Mouse (Mus musculus) heart, postnatal 10 days (tissue): Measurements from ENCODE around the gene Gm20388. TPM values are rescaled to one million over a fixed set of nuclear protein-coding genes. Genes with fewer than 3 reads are reported as not detected.
"Not testable (repeated sequence)": the region's sequence is repeated elsewhere in the genome, so short reads cannot be mapped to it uniquely, and the experiment has no call there.

ENCODE experiments used
- DNase-seq, 2 experiments: peaks; one replicate each; pipeline ENCODE4 v3.0.0; 2021
- intact Hi-C: fragments of 180-260 bp; cut with DNase I; formaldehyde crosslinking; loops from one replicate; pipeline ENCODE4 v1.15.1; 2025
- total RNA-seq, 2 experiments: library from RNA; stranded (reverse); gene quantifications; 2 replicates each; pipeline ENCODE4 v1.2.3; 2021

The Gm20388 gene
- total RNA-seq, 2 experiments from 2014 or later = 2.0 to 2.2 TPM

DNA sequence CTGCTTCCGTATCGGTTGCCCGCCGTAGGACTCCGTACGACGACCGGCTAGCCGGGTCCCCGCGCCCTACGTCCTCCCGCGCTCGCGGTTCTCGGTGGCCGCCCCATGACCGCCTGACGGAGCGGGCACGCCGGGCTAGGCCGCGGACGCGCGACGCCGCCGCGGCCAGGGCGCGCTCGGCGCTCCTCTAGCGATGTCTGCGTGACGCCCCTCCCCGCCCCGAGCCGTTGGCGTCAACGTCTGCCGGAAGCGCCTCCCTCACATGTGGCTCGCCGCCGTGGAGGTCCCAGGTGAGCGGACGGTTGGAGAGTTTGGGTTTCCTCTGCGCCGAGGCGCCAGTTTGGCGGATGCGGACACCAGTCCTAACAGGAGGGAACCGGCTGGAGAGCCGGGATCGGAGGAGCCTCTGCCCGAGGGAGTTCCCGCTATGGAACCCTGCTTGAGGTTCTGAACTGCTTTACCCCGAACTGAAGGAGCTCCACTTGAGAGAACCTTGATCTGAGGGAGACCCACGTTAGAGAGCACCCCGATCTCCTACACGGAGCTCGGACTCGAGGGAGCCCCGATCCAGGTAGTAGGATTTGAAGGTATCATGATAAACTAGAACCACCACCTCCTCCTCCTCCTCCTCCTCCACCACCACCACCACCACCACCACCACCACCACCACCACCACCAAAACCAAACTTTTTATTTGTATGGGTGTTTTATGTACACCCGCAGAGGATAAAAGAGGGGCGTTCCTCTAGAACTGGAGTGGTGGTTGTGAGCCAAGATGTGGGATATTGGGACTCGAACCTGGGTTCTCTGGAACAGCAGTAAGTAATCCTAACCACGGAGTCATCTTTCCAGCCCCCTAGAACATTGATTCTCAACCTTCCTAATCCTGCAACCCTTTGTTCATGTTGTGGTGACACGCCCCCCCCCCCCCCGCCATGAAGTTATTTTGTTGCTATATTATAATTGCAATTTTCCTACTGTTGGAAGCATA lies 4110.9 kb downstream of the Gm20388 start, which contains the start of the genes Taf5l and Urb2:
TSS of gene Taf5l (minus strand) at position 161 of the 991 bp plus-strand sequence.
TSS of gene Urb2 (plus strand) at position 272 of the 991 bp plus-strand sequence.
- intact Hi-C loops = loop anchor here (2.0 kb wide), 2 partner anchors 39 to 73 kb away; partner anchors contain the start of genes Abcb10 and Nup133
- DNase-seq = peak; percentile 95 to 97

DNA sequence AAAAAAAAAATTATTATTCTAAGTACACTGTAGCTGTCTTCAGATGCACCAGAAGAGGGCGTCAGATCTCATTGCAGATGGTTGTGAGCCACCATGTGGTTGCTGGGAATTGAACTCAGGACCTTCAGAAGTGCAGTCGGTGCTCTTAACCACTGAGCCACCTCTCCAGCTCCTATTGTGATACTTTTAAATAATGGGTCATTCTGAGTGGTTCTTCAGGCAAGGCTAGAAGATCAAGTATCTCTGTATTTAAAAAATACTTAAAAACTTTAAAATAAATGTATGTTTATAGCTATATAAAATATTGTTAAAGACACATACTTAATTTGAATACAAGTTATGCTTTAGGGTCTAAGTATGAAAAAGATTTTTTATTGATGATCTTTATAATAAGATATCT lies 4115.6 kb downstream of the Gm20388 start:
- DNase-seq, intact Hi-C loops: not testable (repeated sequence)

DNA sequence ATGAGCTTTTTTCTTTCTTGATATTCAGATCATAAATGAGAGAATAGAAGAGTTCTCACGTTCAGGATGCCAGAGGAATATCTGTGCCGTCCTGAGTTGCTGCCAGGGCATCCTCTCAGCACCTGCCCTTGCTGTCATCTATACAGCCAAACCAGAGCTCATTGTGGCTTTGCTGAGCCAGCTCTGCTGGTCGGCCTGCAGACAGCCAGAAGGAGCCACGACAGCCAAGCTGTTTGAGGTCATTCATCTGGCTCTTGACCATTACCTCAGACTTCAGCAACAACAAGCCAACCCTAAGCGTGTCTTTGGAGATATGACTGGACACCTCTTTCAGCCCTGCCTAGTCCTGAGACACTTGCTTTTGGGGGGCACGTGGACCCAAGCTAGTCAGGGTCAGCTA lies 4117.2 kb downstream of the Gm20388 start:
- no peak for DNase-seq
- intact Hi-C loops = no loop called here

DNA sequence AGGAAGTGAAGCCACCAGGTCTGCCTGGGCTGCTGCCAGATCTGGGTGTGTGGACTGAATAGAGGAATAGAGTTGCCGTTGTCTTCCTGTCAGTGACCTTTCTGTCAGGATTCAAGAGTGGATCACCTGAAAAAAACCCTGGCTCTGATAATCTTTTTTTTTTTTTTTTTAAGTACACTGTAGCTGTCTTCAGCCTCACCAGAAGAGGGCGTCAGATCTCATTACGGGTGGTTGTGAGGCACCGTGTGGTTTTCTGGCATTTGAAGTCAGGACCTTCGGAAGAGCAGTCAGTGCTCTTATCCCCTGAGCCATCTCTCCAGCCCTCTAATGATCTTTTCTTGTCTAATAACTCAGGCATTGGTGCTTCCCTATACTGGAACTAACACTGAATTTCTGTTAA lies 4122.8 kb downstream of the Gm20388 start:
- intact Hi-C loops = no loop called here
- DNase-seq = no peak

DNA sequence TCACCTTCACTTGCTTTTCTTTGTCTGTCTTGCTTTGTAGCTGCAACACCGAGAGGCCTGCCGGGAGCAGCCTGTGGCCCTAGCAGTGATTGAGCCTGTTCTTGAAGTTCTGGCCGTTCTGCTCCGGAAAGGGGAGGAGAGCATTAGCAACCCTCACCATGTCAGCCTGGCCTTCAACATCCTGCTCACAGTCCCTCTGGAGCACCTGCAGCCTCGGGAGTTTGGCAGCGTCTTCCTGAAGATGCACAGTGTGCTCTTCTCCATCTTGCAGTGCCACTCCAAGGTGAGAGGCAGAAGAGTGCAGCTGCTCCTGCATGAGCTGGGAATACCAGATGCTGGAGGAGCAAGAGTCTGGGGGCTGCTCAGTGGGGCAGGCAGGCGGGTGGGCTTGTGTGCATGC lies 4127.5 kb downstream of the Gm20388 start:
- intact Hi-C loops = no loop called here
- DNase-seq = no peak

DNA sequence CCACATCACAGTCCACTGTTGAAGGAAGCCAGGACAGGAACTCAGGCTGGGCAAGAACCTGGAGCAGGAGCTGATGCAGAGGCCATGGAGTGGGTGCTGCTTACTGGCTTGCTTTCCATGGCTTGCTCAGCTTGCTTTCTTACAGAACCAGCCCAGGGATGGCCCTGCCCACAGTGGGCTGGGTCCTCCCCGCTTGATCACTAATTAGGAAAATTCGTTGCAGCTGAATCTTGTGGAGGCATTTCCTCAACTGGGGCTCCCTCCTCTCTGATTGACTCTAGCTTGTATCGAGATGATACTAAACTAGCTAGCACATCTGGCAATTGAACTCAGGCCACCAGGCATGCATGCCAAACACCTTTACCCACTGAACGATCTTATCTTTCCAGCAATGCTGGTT lies 4128.7 kb downstream of the Gm20388 start:
- no peak for DNase-seq
- intact Hi-C loops = no loop called here

DNA sequence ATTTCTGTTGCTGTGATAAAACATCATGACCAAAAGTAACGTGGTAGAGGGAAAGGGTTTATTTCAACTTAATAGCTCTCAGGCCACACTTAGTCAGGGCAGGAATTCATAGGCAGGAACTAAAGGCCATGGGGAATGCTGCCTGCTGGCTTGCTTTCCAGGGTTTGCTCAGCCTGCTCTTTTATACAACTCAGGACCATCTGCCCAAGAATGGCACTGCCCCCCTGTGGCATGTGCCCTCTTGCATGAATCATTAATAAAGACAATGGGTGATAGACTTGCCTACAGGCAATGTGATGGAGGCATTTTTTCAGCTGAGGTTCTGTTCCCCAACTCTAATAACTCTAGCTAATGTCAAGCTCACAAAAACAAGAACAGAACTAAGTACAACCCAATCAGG lies 4131.6 kb downstream of the Gm20388 start:
- no peak for DNase-seq
- intact Hi-C loops = no loop called here

DNA sequence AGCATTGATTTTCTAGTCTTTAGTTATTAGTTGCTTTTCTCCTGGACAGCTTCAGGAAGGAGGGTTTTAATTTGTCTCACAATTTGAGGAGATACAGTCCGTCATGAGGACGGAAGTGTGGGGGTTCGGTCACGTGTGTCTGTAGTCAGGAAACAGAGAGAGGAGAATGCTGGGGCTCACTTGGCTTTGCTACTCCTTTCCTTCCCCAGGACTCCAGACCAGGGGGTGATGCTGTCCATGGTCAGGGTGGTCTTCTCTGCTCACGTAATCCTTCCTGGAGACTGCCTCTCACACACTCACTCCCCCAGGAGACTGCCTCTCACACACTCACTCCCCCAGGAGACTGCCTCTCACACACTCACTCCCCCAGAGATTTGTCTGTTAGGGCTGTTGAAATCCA lies 4133.8 kb downstream of the Gm20388 start:
- no peak for DNase-seq
- intact Hi-C loops = no loop called here

DNA sequence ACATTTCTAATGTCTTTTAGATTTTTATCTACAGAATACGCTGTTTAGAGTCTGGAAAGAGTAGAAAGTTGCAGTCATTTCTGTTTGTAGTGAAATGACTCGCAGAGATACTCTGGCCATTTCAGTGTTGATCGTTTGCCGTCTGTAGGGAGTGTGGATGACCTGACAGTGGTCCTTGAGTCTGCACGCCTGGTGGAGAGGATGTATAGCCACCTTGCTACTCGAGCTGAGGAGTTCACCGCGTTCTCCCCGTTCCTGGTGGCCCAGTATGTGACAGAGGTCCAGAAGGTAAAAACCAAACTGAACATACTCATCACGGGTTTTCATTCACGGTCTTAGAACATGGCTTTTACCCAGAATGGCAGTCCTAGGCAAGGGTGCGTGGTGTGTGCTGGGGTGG lies 4134.3 kb downstream of the Gm20388 start:
- intact Hi-C loops = no loop called here
- DNase-seq = no peak

DNA sequence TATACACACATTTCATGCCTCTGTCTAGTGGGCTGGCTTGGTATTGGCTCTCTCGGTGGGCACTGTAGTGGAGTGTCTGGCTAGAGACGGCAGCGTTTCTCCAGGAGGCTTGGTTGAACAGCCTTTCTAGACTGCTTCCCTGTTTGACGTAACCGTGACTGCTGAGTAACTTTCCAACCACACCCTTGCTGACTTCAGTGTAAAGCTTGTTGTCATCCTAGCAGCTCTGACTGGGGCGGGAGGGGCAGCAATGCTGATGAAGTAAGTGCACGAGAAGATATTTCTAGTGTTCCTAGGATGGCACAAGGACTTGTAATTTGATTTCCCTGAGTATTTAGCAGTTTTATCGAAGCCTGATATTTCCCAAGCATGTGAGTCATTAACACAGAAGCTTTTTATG lies 4135.2 kb downstream of the Gm20388 start:
- no peak for DNase-seq
- intact Hi-C loops = no loop called here

DNA sequence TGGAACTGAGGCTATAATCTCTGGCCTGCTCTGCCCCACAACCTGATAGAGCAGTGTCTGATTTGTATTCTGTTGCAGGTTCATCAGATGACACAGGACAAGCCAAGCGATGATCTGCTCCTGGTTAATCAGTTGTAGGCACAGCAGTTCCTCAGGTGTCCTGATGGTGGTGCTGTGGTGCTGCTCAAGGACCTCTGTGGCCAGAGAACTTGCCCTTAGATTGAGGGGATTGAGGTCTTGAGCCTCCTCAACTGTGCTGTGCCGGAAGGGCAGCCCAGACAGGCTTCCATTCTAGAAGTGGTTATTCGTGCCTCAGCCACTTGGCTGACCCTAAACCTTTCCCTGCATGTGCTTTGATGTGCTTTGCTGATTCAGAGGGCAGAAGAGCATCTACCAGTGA lies 4141.5 kb downstream of the Gm20388 start:
- peak; percentile 80 to 88 for DNase-seq
- intact Hi-C loops = loop anchor here (1.0 to 5.0 kb wide), 3 partner anchors 180 to 297 kb away; partner anchors contain the start of gene Galnt2

DNA sequence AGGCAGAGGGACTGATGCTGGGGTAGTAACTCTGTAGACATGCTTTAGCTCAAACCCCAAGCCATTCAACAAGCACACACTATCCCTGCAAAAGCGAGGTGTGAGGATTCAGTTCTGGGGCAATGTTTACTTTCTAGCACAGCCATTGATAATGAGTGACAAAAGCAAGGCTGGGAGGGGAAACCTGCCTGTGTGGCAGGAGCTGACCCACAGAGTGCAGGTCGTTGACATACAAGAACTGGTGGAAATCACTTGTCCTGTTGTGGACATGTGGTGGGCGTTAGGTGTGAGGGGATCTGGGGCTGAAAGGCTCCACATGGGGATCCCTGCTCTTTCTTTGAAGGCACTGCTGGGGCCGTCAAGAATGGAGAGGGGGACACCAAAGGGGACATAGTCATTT lies 4141.9 kb downstream of the Gm20388 start:
- DNase-seq = no peak
- intact Hi-C loops = loop anchor here (1.0 to 5.0 kb wide), 3 partner anchors 180 to 297 kb away; partner anchors contain the start of gene Galnt2

DNA sequence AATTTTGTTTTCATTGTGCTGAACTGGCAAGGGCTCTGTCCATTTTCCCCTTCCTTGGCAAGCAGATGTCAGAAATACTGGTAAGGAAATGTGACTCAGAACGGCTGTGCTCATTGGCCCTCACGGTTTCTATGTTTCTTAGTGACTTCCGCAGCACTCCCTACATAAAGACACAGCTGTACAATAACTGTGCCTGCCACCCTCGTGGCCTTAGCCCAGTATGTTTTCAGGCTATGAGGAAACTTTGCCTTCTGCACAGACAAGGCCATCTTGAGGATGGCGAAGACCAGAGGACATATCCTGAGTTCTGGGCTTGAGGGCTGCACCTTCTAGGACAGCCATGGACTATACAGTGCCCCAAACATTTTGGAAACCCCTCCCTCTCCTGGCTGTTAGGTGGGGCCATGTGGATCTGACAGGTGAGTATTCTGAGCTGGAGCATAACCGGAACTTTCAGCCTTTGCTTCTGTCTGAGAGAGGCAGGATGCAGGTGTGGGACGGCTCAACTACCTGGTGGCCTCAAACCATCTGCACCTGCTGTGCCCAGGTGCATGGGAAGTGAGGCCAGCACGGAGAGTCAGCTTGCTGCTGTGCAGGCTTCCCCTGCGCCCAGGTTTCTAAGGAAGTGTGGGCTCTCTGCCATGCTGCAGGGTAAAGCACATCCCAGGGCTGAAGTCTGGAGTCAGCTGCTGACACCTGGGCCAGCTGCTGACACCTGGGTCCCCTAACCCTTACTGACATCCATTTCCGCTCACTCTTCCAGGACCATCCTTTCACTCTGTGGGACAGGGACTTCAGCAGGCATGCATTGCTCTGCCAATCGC lies 4146.4 kb downstream of the Gm20388 start:
- DNase-seq = no peak
- intact Hi-C loops = no loop called here

DNA sequence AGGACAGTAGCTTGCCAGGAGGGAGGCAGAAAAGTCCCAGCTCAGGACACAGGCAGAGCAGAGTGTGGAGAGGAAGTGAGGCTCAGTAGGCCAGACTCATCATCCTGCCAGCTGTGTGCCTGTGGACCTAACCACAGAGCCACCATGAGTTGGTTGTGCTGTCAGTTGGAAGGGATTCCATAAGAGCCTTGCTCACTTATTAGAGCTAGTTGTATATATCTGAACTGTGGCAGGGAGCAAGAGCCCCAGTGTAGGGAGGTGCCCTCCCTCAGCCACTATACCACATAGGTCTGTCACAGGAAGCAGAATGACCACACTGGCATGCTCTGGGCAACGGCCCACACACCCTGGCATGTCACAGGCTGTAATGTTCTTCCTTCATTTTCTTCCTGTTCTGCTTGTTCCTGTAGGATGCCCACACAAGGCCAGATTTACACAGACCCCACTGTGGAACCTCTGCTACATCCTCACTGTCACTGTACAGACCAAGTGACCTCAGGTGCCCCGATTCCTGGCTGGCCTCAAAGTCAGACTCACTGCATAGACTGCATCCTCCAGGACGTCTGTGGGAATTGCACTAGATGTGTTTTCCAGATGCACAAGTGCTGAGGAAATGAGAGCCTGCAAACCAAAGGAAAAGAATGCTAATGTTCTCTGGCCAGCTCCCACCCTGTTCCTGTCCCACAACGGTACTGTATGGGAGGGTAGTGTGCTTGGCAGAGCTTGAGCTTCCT lies 4155.9 kb downstream of the Gm20388 start:
- DNase-seq = peak; percentile 65
- intact Hi-C loops = no loop called here

DNA sequence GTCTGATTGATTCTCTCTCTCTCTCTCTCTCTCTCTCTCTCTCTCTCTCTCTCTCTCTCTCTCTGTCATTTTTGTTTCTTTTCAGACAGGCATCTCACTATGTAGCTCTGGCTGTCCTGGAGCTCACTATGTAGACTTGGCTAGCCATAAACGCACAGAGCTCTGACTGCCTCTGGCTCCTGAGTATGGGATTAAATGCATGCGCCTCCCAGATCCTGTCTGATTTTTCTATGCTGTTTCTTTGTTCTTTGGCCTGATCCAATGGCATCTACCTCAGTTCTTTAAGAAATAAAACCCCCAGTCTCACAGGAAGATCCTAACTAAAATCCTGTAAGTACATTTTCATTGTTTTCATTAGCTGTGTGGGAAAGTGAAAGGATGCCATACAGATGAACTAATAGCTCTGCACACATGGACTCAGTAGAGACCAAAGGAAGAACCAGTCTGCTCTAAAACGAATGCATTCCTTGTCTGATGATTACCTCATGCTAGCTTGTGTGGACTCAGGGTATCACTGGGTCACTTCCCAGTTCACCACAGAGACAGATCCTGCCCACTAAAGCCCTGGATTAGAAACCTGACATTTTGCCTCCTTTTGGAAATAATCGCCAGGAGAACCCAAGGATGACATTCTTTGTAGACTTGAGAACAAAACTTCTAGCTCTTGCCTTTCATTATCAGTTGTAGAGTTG lies 4156.6 kb downstream of the Gm20388 start:
- intact Hi-C loops = no loop called here
- no peak for DNase-seq

DNA sequence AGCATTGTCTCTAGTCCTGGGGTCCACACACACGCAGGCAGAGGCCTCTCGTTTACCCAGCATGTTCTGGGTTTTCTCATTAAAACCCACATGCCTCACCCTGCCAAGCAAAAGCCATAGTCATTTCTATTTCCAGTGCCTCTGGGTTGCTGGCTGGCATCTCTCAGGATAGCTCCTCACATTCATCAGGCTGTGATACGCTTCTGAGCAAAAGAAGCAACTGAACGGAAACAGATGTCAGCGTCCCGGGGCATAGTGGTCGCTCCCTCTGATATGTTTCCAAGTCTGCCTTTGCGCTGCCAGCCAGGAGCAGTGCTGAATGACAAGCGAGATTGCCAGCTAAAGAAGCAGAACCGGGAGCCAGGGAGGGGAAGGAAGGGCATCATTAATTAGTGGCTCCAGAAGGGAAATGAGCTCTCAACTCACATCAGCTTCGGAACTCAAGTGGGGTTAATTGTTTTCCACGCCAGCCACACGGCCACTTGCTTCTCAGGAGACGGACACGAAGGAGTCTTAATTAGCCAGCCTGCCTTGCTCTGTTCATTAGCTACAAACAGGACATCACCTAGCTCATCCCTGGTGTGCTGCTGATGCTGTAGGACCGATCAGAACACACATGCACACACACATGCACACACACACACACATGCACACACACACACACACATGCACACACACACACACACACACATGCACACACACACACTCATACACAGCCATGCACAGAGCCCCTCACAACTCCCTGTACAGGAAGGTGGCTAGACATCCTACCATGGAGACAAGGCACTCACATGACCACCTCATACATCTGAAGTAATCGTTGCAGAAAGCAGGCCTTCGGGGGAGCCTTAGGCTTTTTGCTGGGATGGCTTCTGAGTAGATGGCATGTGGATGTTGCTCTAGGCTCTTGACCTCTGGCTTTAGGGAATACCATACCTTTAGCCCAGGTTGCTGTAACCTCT lies 4160.0 kb downstream of the Gm20388 start:
- intact Hi-C loops = no loop called here
- peak; percentile 52 to 57 for DNase-seq

DNA sequence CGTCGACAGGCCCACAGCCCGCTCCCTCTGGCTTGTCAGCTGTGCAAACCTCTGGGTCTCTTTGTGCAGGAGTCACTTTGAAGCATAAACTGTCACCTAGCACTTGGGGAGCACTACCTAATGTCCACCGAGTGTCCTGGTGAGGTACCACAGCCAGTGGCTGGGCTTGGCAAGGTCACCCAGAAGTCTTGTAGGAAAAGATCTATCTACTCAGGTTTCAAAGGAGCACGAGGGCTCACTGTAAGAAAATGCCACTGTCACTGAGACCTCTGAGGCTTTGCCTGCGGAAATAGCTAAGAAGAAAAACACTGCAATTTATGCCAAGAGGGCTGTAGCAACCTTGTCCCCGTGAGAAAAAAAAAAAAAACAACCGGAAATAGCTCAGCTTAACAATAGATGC lies 4165.3 kb downstream of the Gm20388 start:
- DNase-seq = no peak
- intact Hi-C loops = no loop called here

DNA sequence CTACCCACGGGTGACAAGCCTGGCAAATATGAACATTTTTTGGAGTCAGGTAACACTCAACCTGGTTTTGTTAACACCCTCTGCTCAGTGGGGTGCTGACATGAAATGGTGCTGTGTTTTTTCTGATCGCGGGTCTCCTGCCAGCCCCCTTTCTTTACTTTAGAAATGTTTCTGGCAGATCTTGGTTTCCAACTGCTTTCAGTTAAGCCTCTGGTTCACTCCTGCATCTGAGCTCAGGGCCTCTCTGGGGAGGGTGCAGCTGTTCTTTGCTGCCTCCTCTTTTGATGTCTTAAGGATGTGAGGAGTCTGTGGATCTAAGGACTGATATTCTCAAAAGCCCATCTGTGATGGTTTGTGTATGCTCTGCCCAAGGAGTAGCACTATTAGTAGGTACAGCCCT lies 4165.8 kb downstream of the Gm20388 start:
- intact Hi-C loops = no loop called here
- peak in 1 of 2 experiments; percentile 23 for DNase-seq

DNA sequence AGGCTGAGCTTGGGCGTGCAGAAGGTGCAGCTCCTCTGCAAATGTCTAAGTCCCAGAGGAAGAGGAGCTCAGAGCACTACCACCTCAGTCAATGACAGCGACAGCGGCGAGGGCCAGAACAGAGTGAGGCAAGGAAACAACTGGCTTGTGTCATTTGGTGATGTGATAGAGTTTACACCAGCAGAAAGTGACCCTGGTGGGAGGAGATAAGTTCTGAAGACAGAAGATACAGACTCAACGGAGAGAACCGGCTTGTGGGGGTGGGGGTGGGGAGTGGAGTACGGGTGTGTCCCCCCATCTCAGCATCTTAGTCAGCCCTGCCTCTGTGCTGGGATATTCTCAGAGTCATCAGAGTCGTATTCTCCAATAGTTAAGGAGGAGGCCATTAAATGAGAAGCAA lies 4166.7 kb downstream of the Gm20388 start:
- intact Hi-C loops = no loop called here
- DNase-seq = no peak
